In the genomic region with DNA sequence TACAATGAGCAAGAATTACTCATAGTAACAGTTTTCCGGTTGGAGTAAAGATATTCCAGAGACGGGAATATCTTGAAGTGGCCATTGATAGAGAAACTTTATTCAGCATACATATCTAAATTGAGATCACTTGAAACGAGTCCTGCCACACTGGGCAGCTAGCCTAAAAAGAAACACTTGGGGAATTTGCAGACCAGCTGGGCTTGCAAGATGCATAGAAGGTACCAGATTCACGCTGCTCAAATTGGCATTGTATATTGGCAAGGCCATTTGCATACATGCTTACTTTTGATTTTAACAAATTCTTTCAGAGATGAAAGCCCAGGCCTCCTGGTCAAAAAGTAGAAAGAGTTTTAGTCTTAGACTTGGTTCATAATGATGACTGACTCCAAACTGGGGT, we compare ENCODE assay signal across 16 mouse cellular contexts.
DNase-seq lines count a peak whose midpoint lies in the region; ATAC-seq and TF ChIP-seq lines count a peak whose summit lies in the region.
"Had no signal": no experiment of that assay in that cellular context is flagged by ENCODE, and none has a peak within 500 bp of the region (broad histone marks: within the 10 kb centered on the region; RNA-seq: fewer than 3 reads in every experiment).

No protein-coding gene starts in this region.

- peak overlapping the region; percentile 21; the same call in 1 of the 2 replicates for H3K27ac ChIP-seq in forebrain, embryonic 15.5 days (replicated peaks)
- no peak overlapping the region for H3K27ac ChIP-seq in forebrain, embryonic 11.5 days (ENCODE audit: low read depth, low read length)
- peak overlapping the region; percentile 11; the same call in 1 of the 2 replicates for H3K27ac ChIP-seq in left cerebral cortex, adult 2 months
- H3K27ac ChIP-seq in forebrain, postnatal 0 days (ENCODE audit: low read depth, low read length): no peak overlapping the region
- H3K27ac ChIP-seq: liver, embryonic 13.5 days; neural tube, embryonic 12.5 days had no signal

- no peak overlapping the region for H3K9ac ChIP-seq in forebrain, embryonic 15.5 days (replicated peaks)
- no peak overlapping the region for H3K9ac ChIP-seq in forebrain, embryonic 11.5 days (ENCODE audit: low read length)
- H3K9ac ChIP-seq in forebrain, postnatal 0 days: no peak overlapping the region
- H3K9ac ChIP-seq: liver, embryonic 13.5 days; neural tube, embryonic 12.5 days had no signal

- peaks cover 22% of the 10 kb centered on the region for H3K4me1 ChIP-seq in forebrain, embryonic 15.5 days
- H3K4me1 ChIP-seq in forebrain, embryonic 11.5 days (replicated peaks; ENCODE audit: control insufficient read depth, insufficient read depth, low read length): no peaks in the 10 kb centered on the region
- peaks cover 9% of the 10 kb centered on the region; the same call in 1 of the 2 replicates for H3K4me1 ChIP-seq in forebrain, postnatal 0 days (ENCODE audit: insufficient read depth)
- H3K4me1 ChIP-seq: liver, embryonic 13.5 days; megakaryocyte, embryonic 14.5 days had no signal

- WGBS in forebrain, embryonic 15.5 days: 37% methylated on average over 4 of the region's 4 CpGs
- WGBS in forebrain, embryonic 11.5 days: 90% methylated on average over 4 of the region's 4 CpGs
- WGBS in forebrain, postnatal 0 days: 27% methylated on average over 4 of the region's 4 CpGs

- H3K9me3 ChIP-seq in forebrain, embryonic 15.5 days: no peaks in the 10 kb centered on the region
- H3K9me3 ChIP-seq in forebrain, embryonic 11.5 days (ENCODE audit: control insufficient read depth, low read length): no peaks in the 10 kb centered on the region
- H3K9me3 ChIP-seq in forebrain, postnatal 0 days (ENCODE audit: low read length): no peaks in the 10 kb centered on the region
- H3K9me3 ChIP-seq: liver, embryonic 13.5 days; neural tube, embryonic 12.5 days had no signal

- no peak for DNase-seq in forebrain, embryonic 11.5 days (ENCODE audit: low spot score)
- peak in 1 of 2 experiments; percentile 33 for DNase-seq in left cerebral cortex, adult 2 months (ENCODE audit: extremely low spot score in 1 of 2, low spot score in 2 of 2)
- no peak for DNase-seq in left cerebral cortex, postnatal 4 days
- DNase-seq in forebrain, postnatal 0 days: peak; percentile 80
- peak; percentile 67 for DNase-seq in telencephalon, adult 2 months (ENCODE audit: low read depth, low spot score)
- no peak for DNase-seq in kidney, postnatal 4 days
- DNase-seq: heart, adult 2 months; heart, postnatal 36 days; kidney, adult 8-10 months; liver, embryonic 13.5 days had no signal

- H3K27me3 ChIP-seq in forebrain, embryonic 15.5 days: no peaks in the 10 kb centered on the region
- H3K27me3 ChIP-seq in forebrain, embryonic 11.5 days (ENCODE audit: control insufficient read depth, insufficient read depth, low read length): no peaks in the 10 kb centered on the region
- H3K27me3 ChIP-seq in forebrain, postnatal 0 days (ENCODE audit: insufficient read depth, low read length): no peaks in the 10 kb centered on the region
- H3K27me3 ChIP-seq: liver, embryonic 13.5 days; megakaryocyte, embryonic 14.5 days; neural tube, embryonic 12.5 days had no signal

- intact Hi-C loops in left cerebral cortex, adult 2 months (cut with DNase I): loop anchor here (5.0 kb wide), 1 partner anchor 234 kb away; a partner anchor contains a TSS
- intact Hi-C loops in left cerebral cortex, postnatal 4 days (cut with DNase I): no loop called here

- ATAC-seq in forebrain, embryonic 15.5 days (replicated peaks): 0 out of 2 replicates have a peak, but pooled peaks have one; percentile 46
- no peak for ATAC-seq in forebrain, embryonic 11.5 days (replicated peaks; ENCODE audit: low FRiP score)
- ATAC-seq in forebrain, postnatal 0 days: peak; percentile 74
- ATAC-seq: CD4-positive, CD25-positive, alpha-beta regulatory T cell, adult 4 months; lung, postnatal 0 days had no signal

- H3K36me3 ChIP-seq in forebrain, embryonic 15.5 days: no peaks in the 10 kb centered on the region
- H3K36me3 ChIP-seq in forebrain, embryonic 11.5 days (ENCODE audit: control insufficient read depth, insufficient read depth, low read length): no peaks in the 10 kb centered on the region
- 0 out of 2 replicates have a peak, but pooled peaks cover 4% of the 10 kb centered on the region for H3K36me3 ChIP-seq in forebrain, postnatal 0 days (ENCODE audit: insufficient read depth)
- H3K36me3 ChIP-seq: liver, embryonic 13.5 days had no signal

- TF ChIP-seq CTCF in left cerebral cortex, adult 2 months (IDR thresholded peaks at IDR 0.05): no peak
- no peak for TF ChIP-seq CTCF in forebrain, postnatal 0 days (IDR thresholded peaks at IDR 0.05; ENCODE audit: low read depth)

- H3K4me3 ChIP-seq in forebrain, embryonic 15.5 days: no peak overlapping the region
- no peak overlapping the region for H3K4me3 ChIP-seq in forebrain, embryonic 11.5 days (ENCODE audit: low read depth, low read length)
- no peak overlapping the region for H3K4me3 ChIP-seq in left cerebral cortex, adult 2 months
- no peak overlapping the region for H3K4me3 ChIP-seq in forebrain, postnatal 0 days (ENCODE audit: low read depth, low read length)
- H3K4me3 ChIP-seq: erythroblast, embryonic 14.5 days; heart, adult 2 months; liver, embryonic 13.5 days; megakaryocyte, embryonic 14.5 days; neural tube, embryonic 12.5 days had no signal

- H3K4me2 ChIP-seq in forebrain, embryonic 15.5 days (replicated peaks): no peak overlapping the region
- no peak overlapping the region for H3K4me2 ChIP-seq in forebrain, embryonic 11.5 days (ENCODE audit: low read depth, low read length, severe bottlenecking)
- no peak overlapping the region for H3K4me2 ChIP-seq in forebrain, postnatal 0 days (ENCODE audit: low read depth)
- H3K4me2 ChIP-seq: liver, embryonic 13.5 days; neural tube, embryonic 12.5 days had no signal

Comparison
In these comparisons a context has a peak if more than half of its experiments do, and no peak if none do; other contexts are left out.
1. H3K27ac ChIP-seq: peak in forebrain, embryonic 15.5 days (single experiment) and left cerebral cortex, adult 2 months (single experiment); none in forebrain, embryonic 11.5 days (single experiment) and forebrain, postnatal 0 days (single experiment).
2. DNase-seq: peak in forebrain, postnatal 0 days (single experiment) and telencephalon, adult 2 months (single experiment); none in forebrain, embryonic 11.5 days (single experiment), left cerebral cortex, postnatal 4 days (single experiment) and kidney, postnatal 4 days (0 of 2).